Mouse (Mus musculus) heart, adult 10 weeks (tissue): ENCODE results near the gene Cmss1. TPM values are rescaled to one million over a fixed set of nuclear protein-coding genes. Genes with fewer than 3 reads are reported as not detected.

ENCODE experiments used
- polyA plus RNA-seq: library from polyadenylated mRNA; stranded (reverse); fragments of 350-450 nt; fragmentation: Illumina TruSeq; extraction: RNeasy Lipid Tissue Mini Kit (QIAGEN cat#74804); gene quantifications from one replicate; pipeline ENCODE4 v1.2.3, GENCODE M21; 2014; ENCODE audit warnings: low read depth, low replicate concordance

The Cmss1 gene
- polyA plus RNA-seq: 86.0 TPM

DNA sequence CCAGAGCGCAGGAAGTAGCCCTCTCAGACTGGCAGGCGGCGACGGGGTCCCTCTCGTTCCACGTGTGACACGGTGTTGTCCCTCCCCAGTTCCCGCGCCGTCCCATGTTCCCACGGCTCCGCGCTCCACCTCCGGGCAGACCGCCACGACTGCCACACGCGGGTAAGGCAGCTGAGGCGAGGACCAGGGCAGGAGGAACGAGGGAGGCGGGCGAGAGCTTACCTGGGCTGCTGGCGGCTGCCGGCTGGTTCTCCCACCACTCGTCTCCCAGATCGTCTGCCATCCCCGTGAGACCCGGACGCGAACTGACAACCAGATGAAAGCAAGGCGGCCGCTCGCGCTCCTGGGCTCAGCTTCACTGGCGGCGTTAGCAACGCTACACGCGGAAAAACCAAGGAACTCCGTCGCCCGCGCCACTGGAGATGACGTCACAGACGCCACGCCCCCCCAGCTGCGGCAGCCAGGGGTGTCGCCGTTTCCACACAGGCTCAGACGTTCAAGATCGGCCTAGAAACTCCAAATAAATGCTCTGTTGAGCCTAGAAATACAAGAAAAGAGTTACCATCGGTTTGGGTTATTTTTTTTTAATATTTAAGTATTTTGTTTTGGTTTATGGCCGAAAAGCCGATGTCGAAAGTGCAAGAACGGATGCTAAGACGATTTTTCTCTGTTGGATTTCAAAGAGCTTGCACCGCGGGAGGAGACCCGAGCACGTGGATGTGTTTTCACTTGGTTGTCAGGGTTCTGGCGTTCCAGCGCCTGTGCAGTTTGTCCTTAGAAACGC is at the start of gene Cmss1:
Gene Cmss1 (minus strand): TSS at position 421 of the 784 bp plus-strand sequence.

GRCm38 (mm10) chr16:57352751-57353150 is 253.9 kb downstream of the Cmss1 start, which contains the start of gene Filip1l:
Filip1l (plus strand) TSS chr16:57353093.

GRCm38 (mm10) chr16:57292765-57293164 is 313.9 kb downstream of the Cmss1 start, which contains the start of gene Tmem30c:
Tmem30c (minus strand) TSS chr16:57292865.

Other genes with a start within 250 kb of the Cmss1 start
- 9.1 TPM for gene Col8a1, start 147.9 kb upstream of the Cmss1 start, polyA plus RNA-seq